ENCODE assay signal across 7 mouse cellular contexts in the genomic region with DNA sequence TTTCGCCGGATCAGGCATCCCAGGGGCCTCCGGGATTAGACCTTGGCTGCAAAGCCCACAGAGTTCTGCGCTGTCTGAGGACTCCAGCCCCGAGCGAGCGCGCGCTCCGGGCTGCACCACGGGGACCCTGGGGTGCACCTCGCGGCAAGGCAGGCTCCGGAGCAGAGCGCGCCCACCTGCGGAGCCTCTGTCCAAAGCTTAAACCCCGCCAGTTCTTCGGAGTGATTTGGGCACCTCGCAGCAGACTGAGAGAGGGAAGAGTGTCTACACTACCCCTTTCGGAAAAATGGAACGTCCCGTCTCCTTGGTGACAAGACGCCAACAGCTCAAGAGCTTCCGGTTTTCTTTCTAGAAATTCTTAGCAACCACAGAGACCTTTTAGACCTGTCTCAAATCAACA. TPM values are rescaled to one million over a fixed set of nuclear protein-coding genes. Genes with fewer than 3 reads are reported as not detected.
DNase-seq lines count a peak whose midpoint lies in the region; ATAC-seq and TF ChIP-seq lines count a peak whose summit lies in the region.

A gene (minus strand): TSS at position 76 of the 400 bp plus-strand sequence.

- WGBS in forebrain, embryonic 11.5 days: under 1% methylated on average over 25 of the region's 25 CpGs
- 0% methylated on average over 25 of the region's 25 CpGs for WGBS in hindbrain, embryonic 11.5 days
- under 1% methylated on average over 25 of the region's 25 CpGs for WGBS in small intestine, adult 2 months

- H3K36me3 ChIP-seq in forebrain, embryonic 11.5 days (ENCODE audit: control insufficient read depth, insufficient read depth, low read length): no peaks in the 10 kb centered on the region
- no peaks in the 10 kb centered on the region for H3K36me3 ChIP-seq in hindbrain, embryonic 11.5 days (ENCODE audit: control insufficient read depth, insufficient read depth, low read length)
- no peaks in the 10 kb centered on the region for H3K36me3 ChIP-seq in small intestine, adult 2 months (ENCODE audit: control insufficient read depth, insufficient read depth, low read length)

- intact Hi-C loops in left cerebral cortex, postnatal 25 days (cut with DNase I): loop anchor here (1.0 kb wide), 1 partner anchor 299 kb away; no protein-coding TSS in a partner anchor

- peak; percentile 85 for DNase-seq in ES-CJ7 (ENCODE audit: low read depth, low spot score)
- peak; percentile 72 for DNase-seq in adrenal gland, adult 2 months
- peak; percentile 77 for DNase-seq in forebrain, embryonic 11.5 days (ENCODE audit: low spot score)
- peak; percentile 81 for DNase-seq in hindbrain, embryonic 11.5 days (ENCODE audit: low spot score)
- peak; percentile 35 to 49 for DNase-seq in left cerebral cortex, postnatal 25 days (ENCODE audit: low spot score in 2 of 2)

- H3K4me2 ChIP-seq in forebrain, embryonic 11.5 days (ENCODE audit: low read depth, low read length, severe bottlenecking): peak within 1 kb of the TSS; percentile 83
- H3K4me2 ChIP-seq in hindbrain, embryonic 11.5 days (replicated peaks; ENCODE audit: low read depth, low read length): peak within 1 kb of the TSS; percentile 82

- H3K27ac ChIP-seq in forebrain, embryonic 11.5 days (ENCODE audit: low read depth, low read length): no peak within 1 kb of the TSS
- no peak within 1 kb of the TSS for H3K27ac ChIP-seq in hindbrain, embryonic 11.5 days (ENCODE audit: low read depth, low read length)
- H3K27ac ChIP-seq in small intestine, adult 2 months (ENCODE audit: insufficient read depth, low read depth, low read length): no peak within 1 kb of the TSS; the same call in 1 of the 2 replicates

- 0 out of 2 replicates have a peak, but pooled peaks have one; percentile 30 for ATAC-seq in forebrain, embryonic 11.5 days (replicated peaks; ENCODE audit: low FRiP score)
- ATAC-seq in hindbrain, embryonic 11.5 days (ENCODE audit: low FRiP score): peak; percentile 64; the same call in 1 of the 2 replicates
- peak; percentile 52 for ATAC-seq in megakaryocyte-erythroid progenitor cell, adult 5-6 weeks (replicated peaks; ENCODE audit: low FRiP score, low TSS enrichment, poor library complexity, severe bottlenecking)

- TF ChIP-seq POLR2A in small intestine, adult 2 months (IDR thresholded peaks at IDR 0.05; ENCODE audit: low read depth, low read length): no peak

- H3K9me3 ChIP-seq in forebrain, embryonic 11.5 days (ENCODE audit: control insufficient read depth, low read length): no peaks in the 10 kb centered on the region
- no peaks in the 10 kb centered on the region for H3K9me3 ChIP-seq in hindbrain, embryonic 11.5 days (ENCODE audit: control insufficient read depth, low read length)

- H3K4me1 ChIP-seq in forebrain, embryonic 11.5 days (replicated peaks; ENCODE audit: control insufficient read depth, insufficient read depth, low read length): peaks cover 7% of the 10 kb centered on the region
- H3K4me1 ChIP-seq in hindbrain, embryonic 11.5 days (replicated peaks; ENCODE audit: control insufficient read depth, insufficient read depth, low read length): no peaks in the 10 kb centered on the region
- H3K4me1 ChIP-seq in small intestine, adult 2 months (ENCODE audit: control insufficient read depth, insufficient read depth, insufficient read length, low read length): peaks cover 4% of the 10 kb centered on the region

- no peak for TF ChIP-seq CTCF in small intestine, adult 2 months (IDR thresholded peaks at IDR 0.05; ENCODE audit: extremely low read depth, insufficient read length, insufficient replicate concordance, low read depth, low read length)

- H3K4me3 ChIP-seq in forebrain, embryonic 11.5 days (ENCODE audit: low read depth, low read length): peak within 1 kb of the TSS; percentile 39
- peak within 1 kb of the TSS; percentile 37 for H3K4me3 ChIP-seq in hindbrain, embryonic 11.5 days (ENCODE audit: low read depth, low read length)
- H3K4me3 ChIP-seq in small intestine, adult 2 months (ENCODE audit: low read depth, low read length): peak within 1 kb of the TSS; percentile 88

- H3K27me3 ChIP-seq in forebrain, embryonic 11.5 days (ENCODE audit: control insufficient read depth, insufficient read depth, low read length): peaks cover 18% of the 10 kb centered on the region
- H3K27me3 ChIP-seq in hindbrain, embryonic 11.5 days (ENCODE audit: control insufficient read depth, insufficient read depth, low read length): peaks cover 11% of the 10 kb centered on the region
- H3K27me3 ChIP-seq in small intestine, adult 2 months (ENCODE audit: control insufficient read depth, insufficient read depth, low read length): no peaks in the 10 kb centered on the region

- peak within 1 kb of the TSS; percentile 72 for H3K9ac ChIP-seq in forebrain, embryonic 11.5 days (ENCODE audit: low read length)
- H3K9ac ChIP-seq in hindbrain, embryonic 11.5 days (ENCODE audit: low read depth, low read length): peak within 1 kb of the TSS; percentile 49; the same call in 1 of the 2 replicates

RNA-seq across cellular contexts. Expression of the gene that starts here (rescaled TPM):
- total RNA-seq in adrenal gland, adult 2 months (2021): under 1 TPM in 1 of 2 experiments, not detected in 1; 0.37 TPM
- 0.16 TPM in 1 of 2 replicates, not detected in the other for polyA plus RNA-seq in adrenal gland, adult 2 months (2012; rRNA removed)
- polyA plus RNA-seq in forebrain, embryonic 11.5 days (2014; fragmentation: Nextera tagmentation; extraction: Ambion mirVana): 0.55 and 0.75 TPM in 2 replicates
- 0.51 and 0.75 TPM in 2 replicates for polyA plus RNA-seq in hindbrain, embryonic 11.5 days (2014; fragmentation: Nextera tagmentation; extraction: Ambion mirVana)
- total RNA-seq in left cerebral cortex, postnatal 25 days (2021): under 1 TPM in 1 of 2 experiments, not detected in 1; 0.34 TPM
- 2.4 TPM in 1 of 2 replicates, not detected in the other for total RNA-seq in megakaryocyte-erythroid progenitor cell, adult 5-6 weeks (2014; fragmentation: Nextera tagmentation)
- total RNA-seq in megakaryocyte-erythroid progenitor cell, adult 5-6 weeks (2017): 2.2 TPM in 1 of 2 replicates, not detected in the other
- polyA plus RNA-seq in small intestine, adult 2 months (2012; rRNA removed): 0.16 and 0.18 TPM in 2 replicates

Comparison
In these comparisons a context has a peak if more than half of its experiments do, and no peak if none do; other contexts are left out.
1. Peak in DNase-seq in adrenal gland, adult 2 months; RNA of the gene not detected or under 1 TPM.
2. Peak in DNase-seq, ATAC-seq, H3K4me3 ChIP-seq, H3K9ac ChIP-seq and H3K4me2 ChIP-seq in forebrain, embryonic 11.5 days; RNA of the gene not detected or under 1 TPM.
3. Peak in DNase-seq, ATAC-seq, H3K4me3 ChIP-seq, H3K9ac ChIP-seq and H3K4me2 ChIP-seq in hindbrain, embryonic 11.5 days; RNA of the gene not detected or under 1 TPM.
4. Peak in DNase-seq in left cerebral cortex, postnatal 25 days; RNA of the gene not detected or under 1 TPM.
5. H3K4me3 ChIP-seq: peak in every context shown above with its lines; median percentile 88 in small intestine, adult 2 months; 39 in forebrain, embryonic 11.5 days; 37 in hindbrain, embryonic 11.5 days.